Mouse (Mus musculus) duodenum, adult 2 months (tissue): ENCODE results near the gene Sft2d2. TPM values are rescaled to one million over a fixed set of nuclear protein-coding genes. Genes with fewer than 3 reads are reported as not detected.

ENCODE experiments used
- polyA plus RNA-seq: library from polyadenylated mRNA; depleted of rRNA; stranded (reverse); fragments of >200 nt; gene quantifications from 2 replicates; pipeline ENCODE4 v1.2.3, GENCODE M21; 2012; ENCODE audit warnings: low replicate concordance; rRNA removed

The Sft2d2 gene
- 40.5 and 53.1 TPM in 2 replicates for polyA plus RNA-seq

DNA sequence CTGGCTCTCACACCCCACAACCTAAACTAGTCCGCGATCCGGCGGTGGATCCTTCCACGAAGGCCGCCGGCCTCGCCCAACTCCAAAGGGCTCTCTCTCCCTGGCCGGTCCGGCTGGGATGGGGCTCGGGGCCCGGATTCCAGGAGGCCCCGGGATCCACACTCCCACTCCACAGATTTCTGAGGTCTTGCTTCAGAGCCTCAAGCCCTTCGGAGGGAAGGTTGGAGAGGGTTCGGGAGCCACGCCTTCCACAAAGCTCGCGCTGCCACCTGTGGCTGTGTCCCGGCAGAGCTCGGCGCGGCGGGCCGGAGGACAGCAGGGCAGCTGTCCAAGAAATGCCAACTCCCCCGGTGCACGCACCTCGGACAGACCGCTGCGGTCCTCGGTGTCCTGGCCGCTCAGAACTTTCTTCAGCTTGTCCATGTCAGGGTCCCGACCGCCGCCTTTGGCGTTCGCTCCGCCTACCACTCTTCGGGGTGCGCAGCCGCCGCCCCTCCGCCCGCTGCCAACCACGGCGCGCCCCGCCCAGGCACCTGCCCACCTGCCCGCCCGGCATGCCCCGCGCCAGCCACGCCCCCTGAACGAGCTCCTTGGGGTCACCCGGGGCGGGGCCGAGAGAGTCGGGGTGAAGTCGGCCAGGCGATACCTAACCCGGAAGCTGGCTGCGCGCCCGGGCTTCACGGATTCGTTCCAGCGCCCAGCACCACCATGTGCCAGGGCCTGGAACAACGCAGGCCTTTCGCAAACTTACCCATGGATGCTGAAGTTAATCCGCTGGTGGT, at the start of gene Sft2d2:
Gene Sft2d2 (minus strand): TSS at position 559 of the 782 bp plus-strand sequence.

DNA sequence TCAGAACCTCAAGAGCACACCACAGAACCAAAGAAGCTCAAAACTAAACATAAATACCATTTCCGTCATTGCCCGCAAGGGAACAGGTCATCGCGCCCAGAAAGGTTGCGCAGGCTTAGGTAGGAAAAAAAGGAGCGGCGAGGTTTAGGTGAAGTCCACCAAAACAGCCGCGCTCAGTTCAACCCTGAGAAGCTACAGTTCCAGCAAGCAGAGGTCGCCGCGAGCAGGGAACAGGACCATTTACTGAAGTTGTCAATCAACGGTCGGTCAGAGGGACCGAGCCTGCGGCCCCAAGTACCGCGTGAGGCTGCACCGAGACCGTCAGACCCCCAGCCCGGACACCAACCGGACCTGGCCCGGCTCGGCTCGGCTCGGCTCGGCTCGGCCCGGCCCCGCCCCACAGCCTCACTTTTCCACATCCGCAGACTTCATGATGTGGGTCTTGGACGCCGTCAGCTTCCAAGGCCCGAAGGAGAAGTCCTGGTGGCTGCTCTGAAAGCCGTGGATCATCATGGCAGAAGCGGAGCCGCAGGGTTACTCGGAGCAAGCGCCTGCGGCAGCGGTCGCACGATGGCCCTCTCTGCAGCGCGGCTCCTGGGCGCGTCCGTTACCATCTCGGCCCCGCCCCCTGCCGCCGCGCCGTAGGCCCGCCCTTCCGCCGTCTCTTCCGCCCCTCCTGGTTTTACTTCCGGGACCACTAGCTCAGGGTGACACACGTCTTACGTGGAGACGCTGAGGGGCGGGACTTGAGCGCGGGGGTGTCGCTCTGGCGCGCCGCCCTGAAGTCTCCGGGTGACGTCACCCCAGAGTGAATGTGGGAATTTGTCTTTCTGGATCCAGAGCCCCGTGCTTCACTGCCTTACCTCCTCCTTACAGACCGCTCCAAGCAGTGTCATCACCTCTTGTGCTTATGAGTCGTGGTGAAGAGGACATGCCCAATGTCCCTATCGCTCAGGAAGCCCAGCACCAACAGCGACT, 42.4 kb upstream of the Sft2d2 start, which contains the start of gene Tiprl:
Gene Tiprl (minus strand): TSS at position 676 of the 978 bp plus-strand sequence.

DNA sequence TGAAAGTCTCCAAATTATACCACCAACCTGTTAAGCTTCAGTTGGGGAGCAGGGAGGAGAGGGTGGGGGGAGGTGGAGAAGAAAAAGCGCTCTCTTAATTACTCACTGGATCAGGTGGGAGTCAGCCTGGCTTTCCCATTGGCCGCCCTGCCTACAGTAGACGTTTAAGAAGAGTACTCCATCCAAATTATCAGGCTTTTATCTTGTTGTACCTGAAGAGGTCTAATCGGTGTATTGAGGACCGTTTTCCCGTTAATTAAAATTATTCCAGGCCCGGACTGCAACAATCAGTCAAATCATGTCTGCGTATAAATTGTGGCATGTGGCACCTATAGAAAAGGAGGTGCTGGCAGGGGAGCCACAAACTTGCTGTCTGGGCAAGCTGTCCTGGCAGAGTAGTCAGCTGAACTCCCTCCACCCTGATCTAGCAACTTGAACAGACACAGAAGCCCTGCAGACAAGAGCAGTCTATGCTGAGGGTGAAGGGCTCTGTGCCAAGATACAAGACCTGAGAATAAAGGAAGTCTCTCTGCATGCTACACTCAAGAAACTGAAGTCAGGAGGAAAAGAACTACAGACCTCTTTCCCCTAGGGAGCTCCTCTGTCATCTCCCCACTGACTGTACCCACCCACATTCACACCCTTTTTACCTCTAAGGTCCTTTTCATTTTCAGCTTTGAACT, 33.4 kb downstream of the Sft2d2 start, which contains the start of gene Tbx19:
Gene Tbx19 (minus strand): TSS at position 51 of the 683 bp plus-strand sequence.

Other genes with a start within 250 kb of the Sft2d2 start
- 0.39 TPM in 1 of 2 replicates, not detected in the other for gene Tbx19, start 33.7 kb downstream of the Sft2d2 start, polyA plus RNA-seq
- gene Tiprl, start 42.6 kb upstream of the Sft2d2 start, polyA plus RNA-seq = 16.6 and 18.4 TPM in 2 replicates
- 0.83 and 1.1 TPM in 2 replicates for gene Gpr161, start 101.4 kb upstream of the Sft2d2 start, polyA plus RNA-seq